Mouse (Mus musculus) layer of hippocampus, adult 9-10 months (tissue): Measurements from ENCODE around the gene Klhl10.
A peak's percentile ranks its signal among the peaks of the same experiment; 100 is the strongest.

Experiments used
- DNase-seq: peaks from one replicate; pipeline ENCODE4 v3.0.0; 2022; ENCODE audit warnings: low spot score

Gene Klhl10

DNA sequence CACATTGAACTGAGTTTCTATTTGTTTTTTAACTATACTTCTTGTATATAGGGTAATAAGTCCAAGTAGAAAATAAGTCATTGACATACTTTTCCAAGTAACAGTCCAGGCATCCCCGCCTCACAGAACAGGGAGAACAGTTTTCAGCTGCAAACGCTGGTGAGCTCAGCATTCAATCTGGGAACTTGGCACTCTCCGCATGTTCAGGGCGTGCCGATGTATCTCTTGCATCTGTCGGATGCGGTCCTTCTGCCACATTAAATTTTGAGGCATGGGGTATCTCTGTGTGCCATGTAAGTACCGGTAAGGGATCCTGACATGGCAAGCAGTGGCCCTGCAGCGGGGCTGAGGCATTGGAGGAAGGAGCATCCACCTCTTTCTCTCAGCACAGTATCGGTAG is 21.0 kb downstream of the Klhl10 start:
- DNase-seq: no peak

DNA sequence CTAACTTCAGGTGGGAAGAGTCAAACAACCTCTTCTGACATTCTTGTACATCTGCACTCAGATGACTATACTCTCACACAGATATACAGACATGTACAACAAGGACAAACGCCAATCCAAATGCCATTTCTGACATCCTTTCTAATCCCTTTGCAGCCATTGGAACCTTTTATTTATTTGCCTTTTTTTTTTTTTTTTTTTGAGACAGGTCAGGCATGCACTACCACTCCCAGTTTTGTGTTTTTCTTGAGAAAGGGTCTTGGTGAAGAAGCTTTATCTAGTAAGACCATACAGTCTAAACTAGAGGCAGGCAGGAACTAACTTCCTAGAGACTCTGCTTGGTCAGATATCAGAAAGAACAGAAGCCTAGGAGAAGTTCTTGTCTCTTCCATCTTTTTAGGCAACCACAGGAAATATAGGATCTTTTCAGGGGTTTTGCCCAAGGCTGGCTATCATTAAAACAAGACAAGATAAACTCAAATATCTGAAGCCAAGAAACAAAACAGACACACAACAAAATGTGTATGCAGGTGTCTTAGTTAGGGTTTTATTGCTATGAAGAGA is 23.6 kb downstream of the Klhl10 start:
- no peak for DNase-seq

DNA sequence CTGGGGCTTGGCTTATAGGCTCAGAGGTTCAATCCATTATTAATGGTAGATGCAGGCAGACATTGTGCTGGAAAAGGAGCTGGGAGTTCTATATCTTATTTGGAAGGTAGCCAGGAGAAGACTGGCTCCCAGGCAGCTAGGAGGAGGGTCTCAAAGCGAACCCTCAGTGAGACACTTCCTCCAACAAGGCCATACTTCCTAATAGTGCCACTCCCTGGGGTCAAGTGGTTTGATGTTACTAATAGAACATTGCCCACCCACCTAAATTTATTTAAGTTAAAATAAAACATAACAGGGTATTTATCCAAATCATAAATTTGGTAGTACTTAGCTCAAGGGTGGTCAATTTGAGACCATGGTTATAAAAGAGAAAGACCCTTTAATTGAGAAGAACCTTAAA is 24.1 kb downstream of the Klhl10 start:
- DNase-seq: no peak

DNA sequence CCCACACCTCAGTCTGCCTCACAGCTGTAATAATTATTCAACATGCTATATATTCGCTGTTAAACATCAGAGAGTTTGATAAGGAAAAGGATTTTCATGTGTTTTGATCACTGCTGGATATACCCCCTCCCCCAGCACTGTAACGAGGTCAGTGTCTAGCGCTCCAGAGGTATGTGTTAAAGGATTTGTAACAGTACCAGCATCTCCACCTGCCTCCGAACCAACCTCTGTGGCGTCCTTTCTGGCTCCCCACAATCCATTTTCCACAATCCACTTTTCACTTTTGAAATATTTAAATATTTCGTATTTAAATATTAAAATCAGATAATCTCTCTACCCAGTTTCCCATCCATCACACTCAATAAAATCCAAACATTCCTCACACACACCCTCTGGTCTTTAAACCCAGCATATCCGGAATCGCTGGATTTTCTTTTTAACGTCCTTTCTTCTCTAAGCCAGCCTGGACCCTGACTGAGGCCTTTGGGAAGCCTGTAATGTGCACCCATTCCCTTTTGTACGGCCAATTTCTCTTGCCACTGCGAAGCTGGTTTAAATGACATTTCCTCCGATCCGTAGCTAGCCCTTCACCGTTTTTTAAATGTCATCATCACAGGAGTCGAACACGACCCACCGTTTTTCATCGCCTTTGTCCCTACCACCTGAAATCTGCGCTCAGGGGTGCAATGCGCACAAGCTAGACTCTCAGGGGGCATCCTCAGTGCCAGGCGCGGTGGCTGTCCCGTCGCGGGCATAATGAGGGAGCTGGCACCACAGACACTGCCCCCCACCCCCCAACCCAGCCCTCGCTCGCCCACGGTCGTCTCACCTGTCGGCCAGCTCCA is 29.9 kb downstream of the Klhl10 start:
- DNase-seq: no peak

DNA sequence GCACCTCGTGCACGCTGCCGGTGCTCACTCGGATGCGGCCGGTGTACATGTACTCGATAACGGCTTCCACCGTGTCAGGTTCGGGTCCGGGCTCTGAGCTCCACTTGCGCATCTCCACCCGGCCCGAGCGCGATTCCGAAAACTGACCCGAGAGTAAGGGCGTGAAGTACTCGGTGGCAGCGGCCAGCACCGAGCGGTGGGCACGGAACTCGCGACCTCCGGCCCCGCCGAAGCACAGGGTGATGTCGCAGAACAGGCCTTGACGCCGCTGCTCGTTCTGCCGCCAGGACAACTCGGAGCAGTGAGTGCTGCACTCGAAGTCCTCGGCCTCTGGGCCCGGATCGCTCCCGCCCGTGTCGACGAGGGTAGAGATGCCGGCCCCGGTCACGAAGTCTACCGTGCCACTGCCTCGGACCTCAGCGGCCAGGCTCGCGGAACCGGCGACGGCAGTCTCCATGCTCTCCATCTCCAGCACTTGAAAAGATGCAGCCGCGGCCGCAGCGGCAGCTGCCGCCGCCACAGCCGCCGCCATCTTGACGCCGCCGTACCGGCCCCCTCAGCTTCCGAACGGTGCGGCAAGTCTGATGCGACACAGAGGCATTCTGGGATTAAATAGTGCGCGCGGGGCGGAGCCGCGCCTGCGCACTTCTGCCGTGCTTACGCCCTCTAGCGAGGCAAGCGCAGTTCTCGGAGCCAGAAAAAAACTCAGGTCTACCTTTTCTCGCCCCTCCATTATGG is 30.6 kb downstream of the Klhl10 start, which contains the start of gene Klhl11:
Klhl11 (minus strand) TSS at position 545 of the 738 bp plus-strand sequence.
- DNase-seq: peak; percentile 69

DNA sequence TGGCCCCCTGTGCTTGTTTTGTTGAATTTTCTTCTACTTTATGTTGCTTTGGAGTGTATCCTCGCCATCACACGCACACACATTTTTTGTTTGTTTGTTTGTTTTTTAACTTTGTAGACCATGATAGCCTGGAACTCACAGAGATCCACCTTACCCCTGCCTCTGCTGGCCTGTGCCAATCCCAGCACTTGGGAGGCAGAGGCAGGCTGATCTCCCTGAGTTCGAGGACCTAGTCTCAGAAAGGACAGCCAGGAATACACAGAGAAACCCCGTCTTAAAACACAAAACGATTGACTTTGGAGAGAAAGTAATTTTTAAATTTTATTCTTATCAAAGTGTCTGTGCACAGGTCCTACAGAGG is 31.2 kb downstream of the Klhl10 start:
- DNase-seq: no peak

DNA sequence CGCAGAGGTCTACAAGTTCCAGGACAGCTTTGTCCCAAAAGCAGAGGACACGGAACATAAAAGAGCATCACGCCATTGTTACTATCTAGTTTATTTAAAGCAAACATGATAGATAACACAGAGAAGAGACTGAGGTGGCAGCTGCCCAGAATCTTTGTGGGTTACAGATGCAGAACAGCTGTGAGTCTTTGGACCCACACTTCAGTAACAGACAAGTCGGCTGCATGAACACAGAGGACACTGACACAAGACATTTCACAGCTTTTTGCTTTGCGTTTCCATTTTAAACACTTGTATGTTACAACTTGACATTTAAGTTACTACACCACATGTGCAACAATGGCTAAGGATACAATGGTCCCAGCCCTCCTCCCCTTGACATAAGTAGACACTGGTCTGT is 34.6 kb downstream of the Klhl10 start:
- no peak for DNase-seq

DNA sequence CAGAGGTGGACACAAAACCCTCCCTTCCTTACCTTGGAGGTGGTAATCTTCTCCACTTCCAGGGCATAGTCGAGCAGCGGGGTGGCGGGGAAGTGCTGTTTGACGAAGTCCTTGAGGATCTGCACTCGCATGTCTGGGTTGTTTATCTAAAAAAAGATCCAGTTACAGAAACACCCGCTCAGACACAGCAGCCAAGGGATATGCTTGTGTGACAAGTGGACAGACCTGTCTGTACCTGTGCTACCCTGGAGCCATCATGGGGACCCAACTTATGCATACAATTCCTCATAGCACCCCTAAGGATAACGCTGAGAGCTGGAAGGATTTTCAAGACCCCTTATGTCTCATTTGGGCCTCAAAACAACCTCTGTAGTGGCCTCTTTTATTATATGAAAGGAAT is 37.4 kb downstream of the Klhl10 start:
- no peak for DNase-seq

DNA sequence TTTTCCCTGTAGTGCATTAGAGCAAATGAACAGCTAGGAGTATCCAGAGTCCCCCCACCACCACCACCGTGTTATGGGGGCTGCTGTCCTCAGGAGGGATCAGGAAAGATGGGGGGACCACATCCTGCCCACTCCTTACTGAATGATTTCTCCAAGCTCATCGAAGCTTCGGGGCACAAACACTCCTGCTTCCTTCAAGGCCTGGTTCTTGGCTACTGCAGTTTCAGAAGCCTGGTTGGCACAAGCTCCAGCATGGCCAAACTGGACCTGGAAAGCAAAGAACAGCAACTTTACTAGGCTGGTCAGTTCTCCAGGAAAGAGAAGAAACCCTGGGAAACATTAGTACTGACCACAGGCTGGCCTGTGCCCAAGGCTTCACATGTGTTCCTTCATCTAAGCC is 42.7 kb downstream of the Klhl10 start:
- DNase-seq: no peak

DNA sequence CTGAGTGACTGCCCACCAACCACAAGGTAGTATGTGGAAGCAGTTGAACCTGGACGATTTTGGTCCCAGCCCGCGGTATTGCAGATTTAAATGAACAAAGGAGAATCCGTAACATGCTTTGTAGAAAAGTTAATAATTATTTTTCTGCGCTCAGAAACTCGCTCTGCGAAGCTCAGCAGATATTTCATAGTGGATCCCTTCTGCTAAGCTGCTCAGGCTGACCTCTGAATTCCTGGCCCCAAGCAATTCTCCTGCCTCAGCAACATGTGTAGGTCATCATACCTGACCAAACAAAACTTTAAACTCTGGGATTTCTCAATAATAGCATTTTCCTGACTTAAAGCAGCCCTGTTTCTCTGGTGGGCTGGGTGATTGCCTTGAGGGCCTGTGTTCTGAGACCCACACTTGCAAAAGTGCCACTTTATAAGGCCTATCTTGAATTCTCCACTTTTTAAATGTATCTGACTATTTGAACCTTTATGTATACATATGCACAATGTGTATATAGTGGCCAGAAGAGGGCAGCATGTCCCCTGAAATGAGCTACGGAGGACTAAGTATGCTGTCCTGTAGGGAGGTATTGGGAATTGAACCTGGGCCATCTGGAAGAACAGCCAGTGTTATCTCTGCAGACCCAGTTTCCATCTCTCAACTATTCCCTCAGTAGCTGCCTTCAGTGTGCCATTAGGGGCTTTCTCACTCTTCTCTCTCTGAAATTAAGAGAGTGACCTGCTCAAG is 44.3 kb downstream of the Klhl10 start:
- DNase-seq: no peak

DNA sequence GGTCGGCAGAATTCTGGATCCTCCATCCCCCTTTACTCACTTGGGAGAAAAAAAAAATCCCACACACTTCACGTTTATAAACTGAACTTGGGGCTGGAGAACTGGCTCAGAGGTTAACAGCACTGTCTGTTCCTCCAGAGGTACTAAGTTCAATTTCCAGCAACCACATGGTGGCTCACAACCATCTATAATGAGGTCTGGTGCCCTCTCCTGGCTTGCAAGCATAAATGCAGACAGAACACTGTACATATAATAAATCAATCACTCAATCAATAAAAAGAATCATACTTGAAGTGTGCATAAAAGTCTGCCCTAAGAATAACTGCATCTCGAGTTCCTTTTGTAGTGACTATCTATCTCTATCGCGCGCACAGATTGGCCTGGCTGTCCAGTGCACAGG is 49.2 kb downstream of the Klhl10 start:
- DNase-seq: no peak

DNA sequence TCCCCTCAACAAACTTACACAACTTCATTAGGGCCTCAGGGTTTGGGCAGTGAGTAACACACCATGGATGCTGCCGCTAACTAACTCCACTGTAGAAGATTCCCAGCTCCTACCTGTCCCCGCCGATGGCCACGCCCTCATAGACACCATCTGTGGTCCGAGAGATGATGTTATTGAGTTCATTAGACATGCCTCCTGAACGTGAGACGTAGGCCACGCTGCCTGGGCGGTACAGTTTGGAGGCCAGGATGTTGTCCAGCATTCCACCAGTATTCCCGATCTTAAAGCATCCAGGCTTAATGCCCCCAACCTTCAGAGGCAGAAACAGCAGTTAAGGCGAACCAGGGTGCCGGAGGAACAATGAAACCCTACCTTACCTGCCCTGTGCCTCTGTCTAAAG is 52.1 kb downstream of the Klhl10 start:
- DNase-seq: no peak

DNA sequence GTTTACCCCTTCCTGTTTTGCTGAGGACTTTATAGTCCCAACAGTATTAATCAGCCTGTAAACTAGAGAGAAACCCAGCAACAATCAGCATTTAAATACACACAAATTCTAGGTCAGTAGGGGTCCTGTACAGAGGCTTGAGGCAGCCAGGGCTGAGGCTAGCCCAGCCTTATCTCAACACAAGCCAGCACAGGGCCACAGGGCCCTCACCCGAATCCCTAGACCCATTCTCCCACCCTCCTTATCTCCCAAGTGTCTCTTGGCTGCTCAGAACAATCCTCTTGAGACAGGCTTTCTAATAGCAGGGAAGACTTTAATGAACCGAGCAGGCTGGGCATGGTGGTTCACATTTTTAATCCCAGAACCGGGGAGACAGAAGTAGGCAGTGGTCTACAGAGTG is 58.5 kb downstream of the Klhl10 start:
- no peak for DNase-seq

DNA sequence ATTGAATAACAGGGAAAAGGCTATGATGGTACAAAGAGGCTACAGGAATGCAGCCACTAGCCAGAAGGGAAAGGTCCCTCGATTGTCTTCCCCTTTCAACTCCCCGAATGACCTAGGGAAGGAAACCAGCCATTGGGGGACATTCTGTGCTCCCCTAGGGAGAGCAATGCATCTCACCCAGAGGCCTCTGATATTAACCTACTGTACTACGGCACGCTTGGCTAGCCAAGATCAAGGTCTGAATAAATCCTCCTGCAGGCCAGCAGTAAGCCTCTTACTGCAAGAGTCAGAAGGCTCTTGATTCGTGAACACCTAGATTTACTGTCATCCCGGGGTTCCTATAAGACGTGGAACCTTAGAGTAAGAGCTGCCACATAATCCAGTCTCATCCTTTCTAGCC is 58.9 kb downstream of the Klhl10 start:
- no peak for DNase-seq

DNA sequence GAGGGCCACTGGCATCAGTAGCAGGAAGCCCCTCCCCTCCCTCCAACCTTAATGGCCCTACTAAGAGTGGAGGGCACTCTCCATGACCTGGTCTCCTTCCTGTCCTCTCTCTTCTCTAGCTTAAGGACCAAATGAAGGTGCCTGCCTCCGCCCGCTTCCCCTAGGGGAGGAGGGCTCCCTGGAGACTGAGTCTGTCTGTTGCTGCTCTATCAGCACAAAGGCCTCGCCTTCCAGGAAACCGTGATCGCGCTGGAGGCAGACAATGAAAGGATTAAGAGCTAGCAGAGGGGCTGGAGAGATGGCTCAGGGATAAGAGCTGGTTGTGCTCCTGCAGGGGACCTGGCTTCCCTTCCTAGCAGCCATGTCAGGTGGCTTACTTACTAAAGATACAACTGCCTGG is 59.6 kb downstream of the Klhl10 start:
- no peak for DNase-seq

DNA sequence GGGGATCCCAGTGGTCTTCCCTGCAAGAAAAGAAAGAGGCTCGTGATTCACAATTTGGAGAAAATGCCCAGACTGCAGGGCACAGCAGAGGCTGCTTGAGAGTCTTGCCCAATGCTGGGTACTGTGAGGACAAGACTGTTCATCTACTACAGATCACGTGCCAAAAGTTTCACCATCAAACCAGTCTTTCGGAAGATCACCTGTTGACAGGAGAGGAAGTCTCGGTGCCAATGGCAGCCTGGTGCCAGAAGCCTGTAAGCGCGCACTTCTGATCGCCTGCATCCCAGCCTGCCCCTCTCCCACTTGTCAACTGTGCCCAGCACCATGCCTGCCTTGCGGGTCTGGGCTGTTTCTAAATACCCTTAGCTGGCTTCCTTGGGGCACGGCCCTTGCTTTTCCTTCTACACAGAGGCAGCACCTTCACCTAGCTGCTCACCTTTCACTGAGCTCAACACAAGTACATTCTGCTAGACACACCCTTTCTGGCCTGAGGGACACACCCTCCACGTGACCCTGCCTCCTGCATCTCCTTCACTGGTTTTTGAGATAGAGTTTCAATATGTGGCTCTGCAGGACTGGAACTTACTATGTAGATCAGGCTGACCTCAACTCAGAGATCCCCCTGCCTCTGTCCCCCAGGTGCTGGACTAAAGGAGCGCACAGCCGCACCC is 63.4 kb downstream of the Klhl10 start:
- no peak for DNase-seq

DNA sequence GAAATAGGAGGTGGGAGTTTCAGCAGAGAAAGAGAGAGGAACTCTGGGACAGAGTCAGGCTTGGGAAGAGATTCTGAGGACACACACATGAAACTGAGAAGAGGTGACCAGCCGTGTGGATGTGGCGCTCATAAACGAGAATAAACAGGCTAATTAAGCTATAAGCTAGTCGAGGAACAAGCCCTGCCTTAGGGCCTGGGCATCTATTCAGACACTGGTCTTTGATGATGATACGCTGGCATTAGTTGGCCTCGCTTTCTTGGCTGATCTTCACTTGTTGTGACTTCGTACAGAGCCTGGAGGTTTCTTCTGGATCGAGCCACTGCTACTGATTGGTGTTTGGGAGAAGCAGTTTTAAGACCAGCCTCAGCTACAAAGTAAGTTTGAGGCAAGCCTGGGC is 64.3 kb downstream of the Klhl10 start:
- DNase-seq: no peak
